Mouse (Mus musculus): ENCODE data around the gene Sstr5. TPM values are rescaled to one million over a fixed set of nuclear protein-coding genes. Genes with fewer than 3 reads are reported as not detected.
A peak's percentile ranks its signal among the peaks of the same experiment; 100 is the strongest.

Sstr5 gene
- polyA plus RNA-seq, 1 experiment from 2014 or later, result 0.21 TPM

DNA sequence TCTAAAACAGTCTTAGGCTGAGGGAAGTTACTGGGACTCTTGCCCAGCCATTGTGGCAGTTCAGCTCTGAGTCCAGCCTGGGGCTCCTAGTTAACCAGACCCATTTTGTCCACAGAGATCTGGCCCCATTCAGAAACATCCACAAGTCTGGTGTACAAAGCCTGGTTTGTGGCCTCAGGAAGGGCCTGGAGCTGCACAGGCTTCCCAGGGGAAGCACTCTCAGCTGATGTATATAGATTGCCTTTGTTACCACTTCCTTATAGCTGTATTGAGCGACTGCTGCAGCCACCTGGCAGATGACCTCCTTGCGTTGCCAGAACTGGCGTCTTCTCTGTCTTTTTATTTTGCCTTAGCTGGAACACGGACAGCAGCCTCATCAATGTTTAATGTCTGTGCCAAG, 52.0 kb downstream of the Sstr5 start:
- peak; percentile 52; the same call in 1 of the 2 replicates for ATAC-seq (ENCODE audit: low read depth)
- Histone ChIP-seq H3K9ac (ENCODE audit: low read length) (no peak overlapping the region), H3K4me3 (ENCODE audit: low read length) (no peak overlapping the region), H3K4me2 (ENCODE audit: low read depth, low read length) (no peak overlapping the region), H3K27ac (ENCODE audit: low read length) (no peak overlapping the region), H3K27me3 (ENCODE audit: control insufficient read depth, insufficient read depth, low read depth, low read length) (no peaks in the 10 kb centered on the region), H3K9me3 (ENCODE audit: control insufficient read depth, low read length) (no peaks in the 10 kb centered on the region), H3K36me3 (ENCODE audit: control insufficient read depth, insufficient read depth, low read length) (no peaks in the 10 kb centered on the region), H3K4me1 (replicated peaks; ENCODE audit: control insufficient read depth, insufficient read depth, low read length) (peaks cover 5% of the 10 kb centered on the region; the same call in 1 of the 2 replicates)
- WGBS, result 51% methylated on average over 4 of the region's 4 CpGs

DNA sequence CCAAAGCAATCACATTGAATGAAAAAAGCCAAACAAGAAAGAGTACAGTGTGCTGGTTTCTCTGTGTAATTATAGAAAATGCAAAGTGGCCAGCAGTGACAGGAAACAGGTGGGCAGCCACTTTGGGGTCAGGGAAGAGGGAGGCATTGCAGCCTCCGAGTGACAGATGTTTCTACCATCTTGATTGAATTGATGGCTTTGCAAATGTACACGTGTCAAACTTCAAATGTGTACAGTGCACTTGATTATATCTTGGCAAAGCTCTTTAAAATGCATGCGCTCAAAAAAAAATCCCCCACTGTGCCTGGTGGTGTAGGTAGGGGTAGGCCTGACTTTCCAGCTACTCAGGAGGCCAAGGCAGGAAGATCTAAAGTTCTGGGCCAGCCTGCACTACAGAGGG, 54.2 kb downstream of the Sstr5 start:
- Histone ChIP-seq H3K9me3 (ENCODE audit: control insufficient read depth, low read length) (no peaks in the 10 kb centered on the region), H3K36me3 (ENCODE audit: control insufficient read depth, insufficient read depth, low read length) (no peaks in the 10 kb centered on the region), H3K9ac (ENCODE audit: low read length) (no peak overlapping the region), H3K4me2 (ENCODE audit: low read depth, low read length) (no peak overlapping the region), H3K4me3 (ENCODE audit: low read length) (no peak overlapping the region), H3K4me1 (replicated peaks; ENCODE audit: control insufficient read depth, insufficient read depth, low read length) (no peaks in the 10 kb centered on the region), H3K27me3 (ENCODE audit: control insufficient read depth, insufficient read depth, low read depth, low read length) (no peaks in the 10 kb centered on the region), H3K27ac (ENCODE audit: low read length) (no peak overlapping the region)
- 37% methylated on average over 3 of the region's 3 CpGs for WGBS
- no peak for ATAC-seq (ENCODE audit: low read depth)

DNA sequence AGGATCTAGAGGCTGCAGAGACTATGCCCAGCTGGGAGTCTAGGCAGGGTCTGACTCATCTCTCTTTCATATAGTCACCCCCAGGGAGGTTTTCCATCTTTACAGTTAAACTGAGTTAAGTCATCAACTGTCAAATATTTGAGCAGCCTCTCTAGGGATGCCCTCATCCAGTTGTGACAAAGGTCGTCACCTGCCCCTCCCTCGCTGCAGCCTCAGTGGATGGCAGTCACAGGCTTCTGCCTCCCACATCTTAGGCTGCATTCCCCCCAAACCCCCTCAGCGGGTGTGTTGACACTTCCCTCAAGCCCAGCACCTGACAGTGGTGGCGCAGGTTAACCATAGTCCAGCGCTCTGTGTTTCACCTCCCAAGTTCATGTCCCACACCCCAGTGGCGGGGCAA, 55.7 kb downstream of the Sstr5 start:
- H3K4me1 ChIP-seq (replicated peaks; ENCODE audit: control insufficient read depth, insufficient read depth, low read length), result no peaks in the 10 kb centered on the region
- H3K4me2 ChIP-seq (ENCODE audit: low read depth, low read length), result no peak overlapping the region
- ATAC-seq (ENCODE audit: low read depth), result no peak
- H3K9ac ChIP-seq (ENCODE audit: low read length), result no peak overlapping the region
- no peak overlapping the region for H3K4me3 ChIP-seq (ENCODE audit: low read length)
- H3K9me3 ChIP-seq (ENCODE audit: control insufficient read depth, low read length), result no peaks in the 10 kb centered on the region
- WGBS, result 64% methylated on average over 6 of the region's 6 CpGs
- H3K27me3 ChIP-seq (ENCODE audit: control insufficient read depth, insufficient read depth, low read depth, low read length), result no peaks in the 10 kb centered on the region
- no peaks in the 10 kb centered on the region for H3K36me3 ChIP-seq (ENCODE audit: control insufficient read depth, insufficient read depth, low read length)
- no peak overlapping the region for H3K27ac ChIP-seq (ENCODE audit: low read length)

Other genes with a start within 250 kb of the Sstr5 start
- gene Baiap3, start 240.9 kb downstream of the Sstr5 start, polyA plus RNA-seq (2015; fragmentation: Nextera tagmentation; extraction: Ambion mirVana), result 1.3 and 1.6 TPM in 2 replicates
- gene Ube2i, start 222.7 kb downstream of the Sstr5 start, polyA plus RNA-seq (2015; fragmentation: Nextera tagmentation; extraction: Ambion mirVana), result 625 and 662 TPM in 2 replicates
- 0.80 and 0.82 TPM in 2 replicates for gene Prss34, start 198.9 kb downstream of the Sstr5 start, polyA plus RNA-seq (2015; fragmentation: Nextera tagmentation; extraction: Ambion mirVana)
- not detected in 2 replicates for gene Prss28, start 188.6 kb downstream of the Sstr5 start, polyA plus RNA-seq (2015; fragmentation: Nextera tagmentation; extraction: Ambion mirVana)
- gene Prss29, start 178.6 kb downstream of the Sstr5 start, polyA plus RNA-seq (2015; fragmentation: Nextera tagmentation; extraction: Ambion mirVana), result not detected in 2 replicates
- gene Tpsab1, start 151.7 kb downstream of the Sstr5 start, polyA plus RNA-seq (2015; fragmentation: Nextera tagmentation; extraction: Ambion mirVana), result 0.26 and 0.54 TPM in 2 replicates
- gene Tpsb2, start 131.0 kb downstream of the Sstr5 start, polyA plus RNA-seq (2015; fragmentation: Nextera tagmentation; extraction: Ambion mirVana), result 6.1 and 11.1 TPM in 2 replicates
- gene Tpsg1, start 128.0 kb downstream of the Sstr5 start, polyA plus RNA-seq (2015; fragmentation: Nextera tagmentation; extraction: Ambion mirVana), result 0.31 and 0.43 TPM in 2 replicates
- 1.5 and 2.0 TPM in 2 replicates for gene Cacna1h, start 63.5 kb downstream of the Sstr5 start, polyA plus RNA-seq (2015; fragmentation: Nextera tagmentation; extraction: Ambion mirVana)
- gene Tekt4, start 42.7 kb downstream of the Sstr5 start, polyA plus RNA-seq (2015; fragmentation: Nextera tagmentation; extraction: Ambion mirVana), result 5.8 and 7.4 TPM in 2 replicates
- gene Sox8, start 73.4 kb upstream of the Sstr5 start, polyA plus RNA-seq (2015; fragmentation: Nextera tagmentation; extraction: Ambion mirVana), result 0.50 and 0.52 TPM in 2 replicates
- 26.9 TPM in 2 replicates for gene Lmf1, start 81.8 kb upstream of the Sstr5 start, polyA plus RNA-seq (2015; fragmentation: Nextera tagmentation; extraction: Ambion mirVana)
- gene Gng13, start 219.9 kb upstream of the Sstr5 start, polyA plus RNA-seq (2015; fragmentation: Nextera tagmentation; extraction: Ambion mirVana), result 2.5 and 2.8 TPM in 2 replicates
- gene Chtf18, start 230.1 kb upstream of the Sstr5 start, polyA plus RNA-seq (2015; fragmentation: Nextera tagmentation; extraction: Ambion mirVana), result 32.2 and 37.0 TPM in 2 replicates
- 25.0 and 26.6 TPM in 2 replicates for gene Rpusd1, start 230.4 kb upstream of the Sstr5 start, polyA plus RNA-seq (2015; fragmentation: Nextera tagmentation; extraction: Ambion mirVana)
- 1.4 TPM in 2 replicates for gene Mslnl, start 238.8 kb upstream of the Sstr5 start, polyA plus RNA-seq (2015; fragmentation: Nextera tagmentation; extraction: Ambion mirVana)